Mouse (Mus musculus) liver, embryonic 13.5 days (tissue): ENCODE results near the gene Olfr763. TPM values are rescaled to one million over a fixed set of nuclear protein-coding genes. Genes with fewer than 3 reads are reported as not detected.
"Not testable (repeated sequence)": the region's sequence is repeated elsewhere in the genome, so short reads cannot be mapped to it uniquely, and the experiment has no call there.

Experiments
- ATAC-seq: fragments of 200-750 bp; cut with Nextera tagmentation; 2 replicates; pipeline ENCODE4 v1.8.0; 2017; ENCODE audit warnings: low read depth, mild to moderate bottlenecking, moderate number of reproducible peaks, moderate library complexity
- DNase-seq: peaks from one replicate; pipeline ENCODE4 v3.0.0; 2022
- H3K27ac ChIP-seq: fragments of 300-500 bp; sonication (generic); 2 replicates; pipeline ENCODE4 v1.5.1; 2015; ENCODE audit warnings: moderate library complexity, mild to moderate bottlenecking, inconsistent platforms
- H3K27me3 ChIP-seq: fragments of 300-500 bp; sonication (generic); 2 replicates; pipeline ENCODE4 v1.6.1; 2015; ENCODE audit warnings: mild to moderate bottlenecking, inconsistent platforms
- H3K36me3 ChIP-seq: fragments of 300-500 bp; sonication (generic); 2 replicates; pipeline ENCODE4 v1.6.1; 2015; ENCODE audit warnings: mild to moderate bottlenecking, inconsistent platforms
- H3K4me1 ChIP-seq: fragments of 300-500 bp; sonication (generic); replicated peaks from 2 replicates; pipeline ENCODE4 v1.6.1; 2015; ENCODE audit warnings: inconsistent platforms
- H3K4me2 ChIP-seq: fragments of 300-500 bp; sonication (generic); 2 replicates; pipeline ENCODE4 v1.6.1; 2015; ENCODE audit warnings: inconsistent platforms, mild to moderate bottlenecking, moderate library complexity
- H3K4me3 ChIP-seq: fragments of 300-500 bp; sonication (generic); replicated peaks from 2 replicates; pipeline ENCODE4 v1.5.1; 2015; ENCODE audit warnings: mild to moderate bottlenecking, inconsistent platforms
- H3K9ac ChIP-seq: fragments of 300-500 bp; sonication (generic); 2 replicates; pipeline ENCODE4 v1.6.1; 2015; ENCODE audit warnings: mild to moderate bottlenecking, inconsistent platforms
- H3K9me3 ChIP-seq: fragments of 300-500 bp; sonication (generic); replicated peaks from 2 replicates; pipeline ENCODE4 v1.6.1; 2016; ENCODE audit warnings: inconsistent platforms
- WGBS: fragments of 180-500 bp; shearing (Covaris S2); methylation state at CpG from one replicate; pipeline ENCODE4 v1.1.7; 2015; ENCODE audit not compliant: insufficient replicate concordance; 5-methylcytosine and 5-hydroxymethylcytosine counted together
- polyA plus RNA-seq: library from polyadenylated mRNA; unstranded; fragments of >200 nt; fragmentation: Nextera tagmentation; extraction: Ambion mirVana; gene quantifications from 2 replicates; pipeline ENCODE4 v1.2.1, GENCODE M21; 2015

Olfr763 gene
- polyA plus RNA-seq, result not detected in 2 replicates

GRCm38 (mm10) chr10:129010288-129010841 lies at the start of gene Olfr763:
Olfr763 (plus strand) TSS chr10:129010791.
- ATAC-seq, result no peak

GRCm38 (mm10) chr10:128964961-128965360 lies 45.6 kb upstream of the Olfr763 start:
- no peak overlapping the region for H3K27ac ChIP-seq
- no peak overlapping the region for H3K9ac ChIP-seq
- ATAC-seq (peak; percentile 85), DNase-seq (no peak)
- H3K4me2 ChIP-seq, result no peak overlapping the region
- no peaks in the 10 kb centered on the region for H3K36me3 ChIP-seq
- 0 out of 2 replicates have a peak, but pooled peaks cover 3% of the 10 kb centered on the region for H3K4me1 ChIP-seq
- H3K27me3 ChIP-seq, result peaks cover 15% of the 10 kb centered on the region
- H3K4me3 ChIP-seq, result no peak overlapping the region
- no peaks in the 10 kb centered on the region for H3K9me3 ChIP-seq
- 46% methylated on average over 2 of the region's 2 CpGs for WGBS

More at GRCm38 (mm10) chr10:129010288-129010841, at the start of gene Olfr763:
- H3K9ac ChIP-seq, result no peak within 1 kb of the TSS
- H3K4me3 ChIP-seq, result no peak within 1 kb of the TSS
- no peak for DNase-seq
- H3K4me2 ChIP-seq, result no peak within 1 kb of the TSS
- H3K36me3 ChIP-seq, result no peaks in the 10 kb centered on the region
- no peaks in the 10 kb centered on the region for H3K4me1 ChIP-seq
- no peaks in the 10 kb centered on the region for H3K9me3 ChIP-seq
- H3K27me3 ChIP-seq, result no peaks in the 10 kb centered on the region
- WGBS, result 40% methylated on average over 2 of the region's 2 CpGs
- H3K27ac ChIP-seq, result no peak within 1 kb of the TSS

DNA sequence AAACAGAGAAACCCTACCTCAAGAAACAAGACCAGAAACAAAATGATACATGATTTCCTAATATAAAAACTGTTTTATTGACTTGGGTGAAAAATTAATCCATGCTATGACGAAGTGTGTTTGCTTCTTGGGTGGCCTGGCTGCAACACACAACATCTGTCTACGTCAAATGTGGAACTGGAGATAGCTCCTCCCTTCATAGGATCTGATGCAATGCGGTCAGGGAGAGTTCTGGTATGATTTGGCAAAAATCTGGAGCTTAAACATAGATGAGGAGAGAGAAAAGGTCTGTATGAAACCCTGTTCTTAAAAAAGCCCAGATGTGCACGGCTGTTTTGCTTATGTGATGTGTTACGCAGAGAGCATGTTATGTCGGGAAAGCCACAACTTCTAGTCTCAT lies 44.7 kb upstream of the Olfr763 start:
- no peak overlapping the region for H3K27ac ChIP-seq
- H3K27me3 ChIP-seq, result peaks cover 12% of the 10 kb centered on the region; the same call in 1 of the 2 replicates
- DNase-seq (no peak), ATAC-seq (no peak)
- 62% methylated on average over 6 of the region's 6 CpGs for WGBS
- no peak overlapping the region for H3K4me3 ChIP-seq
- H3K9ac ChIP-seq, result no peak overlapping the region
- no peaks in the 10 kb centered on the region for H3K9me3 ChIP-seq
- H3K4me2 ChIP-seq, result no peak overlapping the region
- 0 out of 2 replicates have a peak, but pooled peaks cover 3% of the 10 kb centered on the region for H3K4me1 ChIP-seq
- H3K36me3 ChIP-seq, result no peaks in the 10 kb centered on the region

DNA sequence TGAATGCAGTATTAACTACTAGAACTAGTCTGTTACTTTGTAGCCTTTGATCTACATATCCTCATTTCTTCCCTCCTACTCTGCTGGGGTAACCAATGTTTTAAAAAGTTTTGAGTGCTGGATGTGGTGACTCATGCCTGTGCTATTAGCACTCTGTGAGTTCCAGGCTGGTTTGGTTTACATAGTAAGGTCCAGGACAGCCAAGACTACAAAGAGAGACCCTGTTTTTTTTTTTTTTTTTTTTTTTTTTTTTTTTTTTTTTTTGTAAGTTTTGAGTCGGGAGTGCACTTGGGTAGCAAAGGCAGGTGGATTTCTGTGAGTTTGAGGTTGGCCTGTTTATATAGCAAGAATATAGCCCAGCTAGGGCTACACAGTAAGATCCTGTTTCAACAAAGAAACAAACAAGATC lies 42.2 kb upstream of the Olfr763 start:
- Histone ChIP-seq H3K4me3 (no peak overlapping the region), H3K9ac (no peak overlapping the region), H3K36me3 (no peaks in the 10 kb centered on the region), H3K27me3 (peaks cover 8% of the 10 kb centered on the region; the same call in 1 of the 2 replicates), H3K4me2 (no peak overlapping the region), H3K4me1 (0 out of 2 replicates have a peak, but pooled peaks cover 3% of the 10 kb centered on the region), H3K27ac (no peak overlapping the region), H3K9me3 (no peaks in the 10 kb centered on the region)
- no peak for ATAC-seq
- no peak for DNase-seq
- 22% methylated on average over 1 of the region's 1 CpGs for WGBS

DNA sequence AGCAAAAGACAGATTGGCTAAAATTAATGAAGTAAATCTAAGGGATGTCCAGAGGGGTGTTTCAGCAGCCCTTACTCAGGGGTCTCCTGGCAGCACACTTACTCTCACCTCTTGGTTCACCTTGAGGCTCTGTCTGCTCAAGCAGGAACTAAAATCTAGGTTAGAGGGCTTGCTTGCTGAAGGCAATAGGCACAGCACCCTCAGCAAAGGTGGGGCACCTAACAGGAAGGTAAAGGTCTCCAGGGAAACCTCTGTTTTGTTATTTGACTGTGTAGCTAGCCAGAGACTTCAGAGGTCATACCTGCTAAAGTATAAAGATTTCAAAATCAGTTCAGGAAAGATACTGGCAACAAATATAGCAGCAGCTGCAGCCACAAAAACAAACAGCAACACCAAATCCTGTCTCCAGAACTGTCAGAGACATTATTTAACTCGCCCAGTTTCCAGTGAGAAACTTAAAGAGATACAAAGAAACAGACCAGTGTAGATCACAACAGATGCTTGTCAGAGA lies 39.8 kb upstream of the Olfr763 start:
- ATAC-seq, result no peak
- WGBS, result 26% methylated on average over 1 of the region's 1 CpGs
- H3K36me3 ChIP-seq, result no peaks in the 10 kb centered on the region
- no peak overlapping the region for H3K4me3 ChIP-seq
- no peak for DNase-seq
- no peaks in the 10 kb centered on the region for H3K4me1 ChIP-seq
- H3K27ac ChIP-seq, result no peak overlapping the region
- no peaks in the 10 kb centered on the region for H3K9me3 ChIP-seq
- 0 out of 2 replicates have a peak, but pooled peaks cover 8% of the 10 kb centered on the region for H3K27me3 ChIP-seq
- no peak overlapping the region for H3K4me2 ChIP-seq
- H3K9ac ChIP-seq, result no peak overlapping the region

DNA sequence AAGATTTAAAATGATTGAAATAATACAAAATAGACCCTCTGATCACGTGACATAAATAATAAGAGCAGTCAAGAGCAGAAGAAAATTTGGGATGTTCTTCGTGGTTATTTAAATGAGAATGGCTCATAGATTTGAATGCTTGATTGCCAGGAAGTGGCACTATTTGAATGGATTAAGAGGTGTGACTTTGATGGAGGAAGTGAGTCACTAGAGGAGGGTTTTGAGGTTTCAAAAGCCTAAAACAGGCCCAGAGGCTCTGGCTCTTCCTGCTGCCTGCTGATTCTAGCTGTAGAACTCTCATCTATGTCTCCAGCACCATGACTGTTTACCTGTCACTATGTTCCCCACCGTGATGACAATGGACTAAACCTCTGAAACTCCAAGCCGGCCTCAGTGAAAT lies 37.8 kb upstream of the Olfr763 start:
- Histone ChIP-seq H3K27ac (no peak overlapping the region), H3K4me3 (no peak overlapping the region), H3K4me1 (no peaks in the 10 kb centered on the region), H3K27me3 (0 out of 2 replicates have a peak, but pooled peaks cover 8% of the 10 kb centered on the region), H3K4me2 (no peak overlapping the region), H3K36me3 (no peaks in the 10 kb centered on the region), H3K9me3 (no peaks in the 10 kb centered on the region), H3K9ac (no peak overlapping the region)
- no peak for ATAC-seq
- WGBS, result 55% methylated on average over 4 of the region's 4 CpGs
- DNase-seq, result no peak

DNA sequence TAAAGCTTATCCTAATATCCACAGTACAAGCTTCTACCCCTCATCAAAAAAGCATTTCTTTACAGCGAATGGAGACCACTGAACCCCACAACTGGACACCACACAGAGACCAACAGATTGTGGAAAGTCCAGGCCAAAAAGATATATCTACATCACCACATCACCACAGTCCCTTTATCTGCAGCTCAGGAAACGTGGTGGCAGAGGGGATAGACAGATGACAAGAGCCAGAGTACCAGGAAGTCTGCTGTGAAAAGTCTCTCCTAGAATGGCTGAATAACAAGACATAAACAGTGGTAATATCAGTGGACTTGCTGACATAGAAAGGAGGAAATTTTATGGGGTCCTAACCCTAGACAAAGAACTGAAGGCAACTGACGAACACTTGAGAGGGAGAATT lies 34.2 kb upstream of the Olfr763 start:
- H3K27ac ChIP-seq, result no peak overlapping the region
- no peaks in the 10 kb centered on the region for H3K9me3 ChIP-seq
- no peaks in the 10 kb centered on the region for H3K27me3 ChIP-seq
- WGBS, result 18% methylated on average over 3 of the region's 3 CpGs
- no peaks in the 10 kb centered on the region for H3K36me3 ChIP-seq
- no peak for DNase-seq
- H3K4me3 ChIP-seq, result no peak overlapping the region
- H3K4me1 ChIP-seq, result no peaks in the 10 kb centered on the region
- H3K4me2 ChIP-seq, result no peak overlapping the region
- no peak overlapping the region for H3K9ac ChIP-seq
- ATAC-seq, result no peak

GRCm38 (mm10) chr10:128977522-128978114 lies 33.0 kb upstream of the Olfr763 start:
- H3K27me3 ChIP-seq, result no peaks in the 10 kb centered on the region
- H3K4me1 ChIP-seq, result no peaks in the 10 kb centered on the region
- no peak for ATAC-seq
- no peak overlapping the region for H3K27ac ChIP-seq
- WGBS, result 21% methylated on average over 9 of the region's 9 CpGs
- DNase-seq, result peak; percentile 3
- H3K9ac ChIP-seq, result no peak overlapping the region
- no peaks in the 10 kb centered on the region for H3K36me3 ChIP-seq
- H3K9me3 ChIP-seq, result no peaks in the 10 kb centered on the region
- H3K4me3 ChIP-seq, result no peak overlapping the region
- no peak overlapping the region for H3K4me2 ChIP-seq

GRCm38 (mm10) chr10:128980644-128981365 lies 29.8 kb upstream of the Olfr763 start:
- 0 out of 2 replicates have a peak, but pooled peaks have one; percentile 23 for ATAC-seq
- DNase-seq, result no peak
- Histone ChIP-seq H3K27me3 (no peaks in the 10 kb centered on the region), H3K9ac (no peak overlapping the region), H3K36me3 (no peaks in the 10 kb centered on the region), H3K4me2 (no peak overlapping the region), H3K9me3 (no peaks in the 10 kb centered on the region), H3K27ac (no peak overlapping the region), H3K4me1 (no peaks in the 10 kb centered on the region), H3K4me3 (no peak overlapping the region)
- WGBS, result 52% methylated on average over 3 of the region's 3 CpGs

DNA sequence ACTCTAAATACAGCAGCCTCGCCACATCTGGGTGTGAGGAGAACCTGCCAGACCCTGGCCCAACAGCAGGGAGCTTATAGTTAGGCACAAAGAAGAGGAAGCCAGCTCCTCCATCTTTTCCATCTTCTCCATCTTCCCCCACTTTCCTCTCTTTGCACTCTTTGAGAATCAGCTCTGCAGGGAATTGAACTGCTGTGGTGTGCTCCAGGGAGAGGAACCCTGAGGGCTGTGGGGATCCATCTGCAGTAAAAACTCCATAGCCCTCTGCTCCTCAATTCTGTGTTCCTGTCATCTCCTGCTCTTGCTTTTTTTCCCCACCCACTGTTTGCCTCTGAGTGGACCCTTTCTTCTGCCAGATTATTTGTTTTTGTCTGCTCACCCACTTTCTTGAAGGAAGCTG lies 21.5 kb upstream of the Olfr763 start, which contains the start of gene Olfr9:
TSS of gene Olfr9 (plus strand) at position 301 of the 400 bp plus-strand sequence.
- WGBS, result 23% methylated on average over 1 of the region's 1 CpGs
- H3K9me3 ChIP-seq, H3K9ac ChIP-seq, H3K4me2 ChIP-seq, H3K36me3 ChIP-seq, ATAC-seq, H3K4me3 ChIP-seq, H3K27me3 ChIP-seq, H3K27ac ChIP-seq, DNase-seq, H3K4me1 ChIP-seq: not testable (repeated sequence)

GRCm38 (mm10) chr10:128990129-128990850 lies 20.3 kb upstream of the Olfr763 start:
- not testable (repeated sequence) for H3K9ac ChIP-seq, H3K9me3 ChIP-seq, H3K4me3 ChIP-seq, H3K27ac ChIP-seq, H3K4me1 ChIP-seq, H3K36me3 ChIP-seq, H3K4me2 ChIP-seq, DNase-seq, ATAC-seq, H3K27me3 ChIP-seq
- WGBS, result 37% methylated on average over 7 of the region's 10 CpGs
